Mouse (Mus musculus): Measurements from ENCODE around the gene Mob3b.

Mob3b gene

DNA sequence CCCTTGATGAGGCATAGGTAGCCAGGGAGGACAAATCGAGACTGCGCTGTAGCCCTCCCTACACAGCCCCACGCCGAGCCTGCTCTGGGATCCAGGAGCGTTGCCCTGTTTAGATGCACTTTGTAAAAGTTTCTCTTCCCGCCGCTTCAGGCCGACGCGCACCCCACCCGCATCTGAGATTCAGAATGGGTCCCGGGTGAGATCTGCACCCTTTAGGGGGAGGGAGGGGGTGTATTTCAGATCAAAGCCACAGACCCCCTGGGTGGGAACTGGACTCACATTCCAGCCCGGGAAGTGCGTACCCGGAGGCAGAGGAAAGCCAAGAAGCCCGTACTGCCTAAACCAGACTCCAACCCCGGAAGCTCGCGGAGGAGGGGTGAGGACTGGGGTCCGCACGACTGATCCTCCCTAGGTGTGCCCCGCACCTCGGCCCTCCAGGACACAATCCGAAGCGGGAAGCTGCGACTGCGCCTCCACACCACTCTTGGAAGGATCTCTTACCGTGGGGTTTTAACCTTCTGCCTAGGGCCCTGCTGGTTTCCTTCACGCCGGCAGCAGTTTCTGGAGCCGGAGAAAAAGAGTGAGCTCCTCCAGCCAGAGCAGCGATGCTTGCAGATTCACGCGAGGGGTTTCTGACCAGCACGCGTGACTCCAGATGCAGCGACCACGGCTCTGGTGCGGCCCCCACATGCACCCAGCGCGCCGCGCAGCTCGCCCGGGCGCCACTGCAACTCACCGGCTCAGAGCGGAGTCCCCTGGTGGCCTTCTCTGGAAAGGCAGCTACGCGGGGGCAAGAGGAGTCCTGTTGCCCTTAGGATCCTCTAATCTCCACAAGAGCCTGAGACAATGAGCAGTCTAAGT is at the start of gene Mob3b:
Gene Mob3b (minus strand): TSS at position 734 of the 861 bp plus-strand sequence.
- peak; percentile 56 for DNase-seq (ENCODE audit: low spot score)

GRCm38 (mm10) chr4:35204659-35205058 is 47.4 kb upstream of the Mob3b start:
- DNase-seq (ENCODE audit: low spot score), result no peak

DNA sequence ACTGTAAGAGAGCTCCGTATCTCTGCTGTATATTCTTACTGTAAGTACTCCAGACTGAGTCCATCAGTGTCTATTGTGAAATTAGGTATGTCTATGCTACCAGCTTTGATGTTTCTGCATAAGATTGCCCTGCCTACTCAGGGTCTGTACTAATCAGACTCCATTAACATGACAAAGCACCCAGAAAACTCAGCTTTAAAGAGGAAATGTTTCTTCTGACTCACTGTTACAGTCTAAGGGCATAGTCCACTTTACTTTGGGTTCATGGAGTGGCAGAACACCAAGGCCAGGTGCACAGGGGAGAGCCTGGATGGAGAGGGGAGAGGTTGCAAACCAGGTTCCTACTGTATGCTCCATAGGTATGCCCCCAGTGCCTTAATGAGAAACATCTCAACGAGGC is 46.4 kb upstream of the Mob3b start:
- no peak for DNase-seq (ENCODE audit: low spot score)

GRCm38 (mm10) chr4:35201700-35202099 is 44.4 kb upstream of the Mob3b start:
- no peak for DNase-seq (ENCODE audit: low spot score)

DNA sequence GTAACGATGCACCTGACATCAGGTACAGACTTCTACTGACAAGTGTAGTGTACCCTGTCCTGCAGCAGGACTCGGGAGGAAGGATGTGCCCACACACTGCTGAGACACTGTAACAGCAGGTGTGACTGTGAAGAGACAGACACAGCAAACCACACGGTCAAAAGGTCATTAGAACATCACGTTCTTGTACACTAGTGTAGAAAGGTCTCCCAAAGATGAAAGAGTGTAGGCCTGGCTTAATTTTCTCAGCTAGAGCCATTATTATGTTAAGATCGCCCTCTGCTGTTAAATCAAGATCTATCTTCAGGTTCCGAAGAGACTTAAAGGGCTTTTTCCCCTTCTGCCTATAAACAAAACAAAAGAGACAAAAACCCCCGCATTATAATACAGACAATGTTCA is 35.4 kb upstream of the Mob3b start:
- no peak for DNase-seq (ENCODE audit: low spot score)

- no peak for DNase-seq (ENCODE audit: low spot score)
Measured at GRCm38 (mm10) chr4:35189794-35190193, 32.5 kb upstream of the Mob3b start.

DNA sequence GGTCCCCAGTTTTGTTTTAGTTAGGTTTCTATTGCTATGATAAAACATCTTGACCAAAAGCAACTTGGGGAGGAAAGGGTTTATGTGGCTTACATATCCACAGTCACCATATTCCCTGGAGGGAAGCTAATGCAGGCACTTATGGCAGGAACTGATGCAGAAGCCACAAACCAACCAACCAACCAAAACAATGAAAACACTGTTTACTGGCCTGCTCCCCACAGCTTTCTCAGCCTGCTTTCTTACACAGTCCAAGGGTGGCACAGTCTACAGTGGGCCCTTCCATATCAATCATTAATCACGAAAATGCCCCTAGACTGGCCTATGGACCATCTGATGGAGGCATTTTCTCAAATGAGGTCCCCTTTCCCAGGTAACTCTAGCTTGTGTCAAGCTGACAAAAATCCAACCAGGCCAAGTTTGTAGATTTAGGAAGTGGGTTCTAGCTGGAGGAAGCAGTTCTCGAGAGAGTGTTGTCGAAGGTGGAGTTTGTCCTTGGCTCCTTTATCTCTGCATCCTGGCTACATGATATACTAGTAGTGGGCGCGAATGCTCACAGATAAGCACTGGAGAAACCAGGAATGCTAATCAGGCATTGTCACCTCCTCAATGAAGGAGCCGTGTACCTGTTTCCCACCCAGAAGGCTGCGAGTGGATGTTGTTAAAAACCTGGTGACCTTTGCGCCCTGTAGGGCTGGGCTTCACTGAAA is 30.5 kb upstream of the Mob3b start:
- DNase-seq (ENCODE audit: low spot score), result no peak

DNA sequence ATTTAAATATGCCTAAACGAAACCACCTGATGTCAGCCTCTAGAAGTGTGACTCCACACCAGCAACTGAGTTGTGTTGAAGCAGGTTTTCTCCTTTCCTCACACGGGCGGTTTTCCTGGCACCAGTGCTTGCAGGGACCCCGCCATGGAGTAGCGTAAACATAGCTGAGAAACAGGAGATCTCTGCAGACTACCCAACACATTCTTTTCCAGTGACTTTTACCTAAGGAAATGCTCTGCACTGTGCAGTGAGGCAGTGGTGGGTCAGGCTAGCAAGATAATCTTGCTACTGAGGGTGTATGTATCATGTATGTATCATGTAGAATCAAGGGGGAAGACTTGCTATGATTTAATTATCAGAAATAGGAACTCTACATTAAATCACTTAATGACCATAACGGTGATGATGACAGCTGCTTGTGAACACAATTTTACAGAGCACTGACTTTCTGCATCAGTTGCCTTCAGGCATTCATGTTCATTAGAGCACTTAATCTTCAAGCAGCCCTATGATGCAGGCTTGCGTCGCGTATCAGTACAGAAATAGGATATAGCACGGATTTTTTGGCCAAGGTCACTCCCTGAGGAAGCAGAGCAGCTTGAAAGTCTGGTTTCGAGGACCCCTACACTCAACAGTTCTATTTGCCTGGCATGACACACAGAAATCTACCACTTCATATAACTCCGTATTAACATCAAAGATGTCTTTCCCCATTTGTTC is 20.8 kb upstream of the Mob3b start:
- DNase-seq (ENCODE audit: low spot score), result no peak

DNA sequence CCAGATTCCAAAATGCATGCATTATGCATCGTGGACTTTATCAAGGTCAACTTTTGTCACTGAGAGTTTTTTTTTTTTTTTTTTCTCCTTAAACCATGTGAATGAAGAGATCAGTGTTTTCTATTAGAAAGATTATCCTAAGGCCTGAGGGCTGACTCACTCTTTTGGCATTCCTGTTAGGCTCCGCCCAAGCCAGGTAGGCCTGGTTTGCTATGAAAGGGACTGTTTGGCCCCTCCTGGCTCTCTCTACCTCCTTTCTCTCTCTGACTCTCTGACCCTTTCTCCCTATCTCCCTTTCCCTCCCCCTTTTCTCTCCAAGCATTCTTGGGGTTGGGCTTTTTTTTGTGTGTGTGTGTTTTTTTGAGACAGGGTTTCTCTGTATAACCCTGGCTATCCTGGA is 18.3 kb upstream of the Mob3b start:
- no peak for DNase-seq (ENCODE audit: low spot score)

GRCm38 (mm10) chr4:35173551-35173950 is 16.3 kb upstream of the Mob3b start:
- DNase-seq (ENCODE audit: low spot score), result no peak

GRCm38 (mm10) chr4:35172471-35172870 is 15.2 kb upstream of the Mob3b start:
- no peak for DNase-seq (ENCODE audit: low spot score)

DNA sequence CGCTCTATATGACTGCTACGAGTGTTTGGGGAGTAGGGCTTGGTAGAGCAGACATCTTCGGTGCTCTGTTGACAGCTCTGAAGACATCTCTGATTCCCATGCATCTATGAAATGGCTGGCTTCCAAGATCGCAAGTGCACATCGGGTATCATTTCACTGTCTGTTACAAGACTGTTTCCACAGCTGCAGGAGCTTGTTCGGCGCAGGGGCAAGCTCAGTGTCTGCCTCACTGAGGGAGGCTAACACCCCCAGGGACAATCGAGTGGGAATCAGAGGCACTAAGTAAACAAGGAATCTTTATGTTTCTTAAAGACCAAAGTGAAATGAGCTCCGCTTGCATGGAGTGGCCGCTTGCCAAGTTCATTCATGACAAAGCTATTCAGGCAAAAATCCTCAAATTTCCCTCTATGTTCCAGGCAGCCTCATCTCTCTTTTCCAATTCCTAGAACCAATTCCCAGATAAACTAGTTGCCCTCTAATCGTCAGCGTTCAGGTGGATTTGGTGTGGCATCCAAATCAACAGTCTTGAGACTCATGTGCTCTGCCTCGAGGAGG is 12.4 kb upstream of the Mob3b start:
- no peak for DNase-seq (ENCODE audit: low spot score)

DNA sequence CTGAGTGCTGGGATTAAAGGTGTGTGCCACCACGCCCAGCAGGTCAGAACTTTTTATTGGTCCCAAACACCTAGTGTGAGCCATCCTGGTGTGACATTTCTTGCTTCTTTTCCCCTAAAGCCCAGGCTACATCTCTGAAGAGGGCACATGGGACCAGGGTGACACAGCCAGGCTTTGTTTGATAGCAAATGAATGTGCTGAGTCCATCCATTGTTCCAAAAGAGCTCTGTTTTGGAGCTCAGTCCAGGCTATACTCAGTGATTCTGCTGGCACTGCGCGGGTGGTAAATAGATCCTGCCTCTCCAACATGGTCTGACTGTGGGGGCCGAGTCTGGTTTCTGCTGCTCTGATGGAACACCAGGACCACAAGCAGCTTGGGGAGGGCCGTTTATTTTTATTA is 10.6 kb upstream of the Mob3b start:
- no peak for DNase-seq (ENCODE audit: low spot score)

DNA sequence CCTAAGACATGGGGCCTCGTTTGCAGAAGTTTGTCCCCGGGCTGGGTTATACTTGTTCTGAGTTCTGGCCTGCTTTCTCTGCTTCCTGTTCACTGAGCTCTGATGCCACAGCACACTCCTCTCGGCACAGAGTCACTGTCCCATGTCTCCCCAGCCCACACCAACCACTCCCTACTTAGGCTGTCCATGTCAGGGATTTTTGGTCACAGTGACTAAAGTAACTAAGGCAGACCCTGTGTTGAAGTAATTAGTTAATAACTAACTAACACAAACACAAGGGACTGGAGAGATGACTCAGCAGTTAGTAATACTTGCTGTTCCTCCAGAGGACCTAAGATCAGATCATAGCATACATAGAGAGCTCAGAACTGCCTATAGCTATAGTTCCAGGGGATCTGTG is 8.7 kb upstream of the Mob3b start:
- no peak for DNase-seq (ENCODE audit: low spot score)

DNA sequence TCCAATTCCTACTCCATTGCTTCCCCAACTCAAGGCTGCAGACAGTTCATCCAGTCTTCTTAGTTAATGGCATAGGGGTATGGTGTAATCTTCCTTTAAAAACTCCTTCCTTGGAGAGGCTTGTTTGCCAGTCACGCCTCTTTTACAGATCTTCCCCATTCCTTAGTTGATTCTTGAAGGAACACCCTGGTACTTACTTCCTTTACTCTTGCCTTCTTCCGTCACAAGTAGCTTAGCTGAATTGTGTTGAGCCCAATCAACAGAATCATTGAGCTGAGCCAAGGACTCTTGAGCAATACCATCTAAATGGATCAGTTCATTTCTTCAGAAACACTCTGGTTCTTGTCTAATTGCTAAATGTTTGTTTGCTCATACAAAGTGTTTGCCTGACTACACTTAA is 8.0 kb upstream of the Mob3b start:
- no peak for DNase-seq (ENCODE audit: low spot score)

GRCm38 (mm10) chr4:35157815-35158214 is 531 bp upstream of the Mob3b start:
- DNase-seq (ENCODE audit: low spot score), result no peak

- DNase-seq (ENCODE audit: low spot score), result no peak
Measured at GRCm38 (mm10) chr4:35156149-35156611, 1.1 kb downstream of the Mob3b start.

DNA sequence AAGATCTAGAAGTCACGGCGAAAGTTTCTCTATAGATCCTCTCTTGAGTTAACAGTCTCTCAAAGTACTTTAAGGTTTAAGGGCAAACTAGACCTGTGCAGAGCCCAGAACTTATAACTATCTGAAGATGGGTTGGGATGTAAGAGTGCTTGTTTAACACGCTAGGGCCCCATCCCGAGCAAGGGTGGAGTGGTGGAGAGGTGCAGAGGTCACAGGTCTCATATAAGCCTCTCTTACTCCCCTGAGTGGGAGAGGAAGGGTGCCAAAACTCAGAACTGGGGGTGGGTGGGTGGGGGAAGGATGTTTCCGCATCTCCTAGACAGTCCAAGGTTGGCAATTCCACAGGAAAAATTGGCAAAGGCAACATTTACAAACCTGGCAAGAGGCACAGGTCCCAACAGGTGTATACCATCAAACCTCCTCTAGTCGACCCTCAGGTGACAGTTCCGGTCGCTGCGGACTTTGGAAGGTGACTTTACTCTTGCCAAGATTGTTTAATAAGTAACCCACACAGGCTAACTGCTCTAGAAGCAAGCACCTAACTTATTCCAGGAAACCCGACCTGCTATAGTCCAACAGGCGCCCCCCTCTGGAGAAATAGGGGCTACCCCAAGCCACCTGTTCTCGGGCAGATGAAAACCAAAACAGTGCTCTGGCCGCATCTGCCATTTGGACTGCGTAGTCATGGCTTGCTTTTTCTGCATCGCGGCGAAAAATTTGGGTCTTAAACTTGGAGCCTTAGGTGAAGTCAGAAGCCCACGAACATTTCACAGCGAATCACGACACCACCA is 2.0 kb downstream of the Mob3b start:
- DNase-seq (ENCODE audit: low spot score), result no peak

- DNase-seq (ENCODE audit: low spot score), result no peak
Measured at GRCm38 (mm10) chr4:35154051-35154450, 3.2 kb downstream of the Mob3b start.

- no peak for DNase-seq (ENCODE audit: low spot score)
Measured at GRCm38 (mm10) chr4:35151756-35152155, 5.5 kb downstream of the Mob3b start, which contains the start of gene Ifnk. TSS of gene Ifnk (plus strand) at chr4:35152056.

DNA sequence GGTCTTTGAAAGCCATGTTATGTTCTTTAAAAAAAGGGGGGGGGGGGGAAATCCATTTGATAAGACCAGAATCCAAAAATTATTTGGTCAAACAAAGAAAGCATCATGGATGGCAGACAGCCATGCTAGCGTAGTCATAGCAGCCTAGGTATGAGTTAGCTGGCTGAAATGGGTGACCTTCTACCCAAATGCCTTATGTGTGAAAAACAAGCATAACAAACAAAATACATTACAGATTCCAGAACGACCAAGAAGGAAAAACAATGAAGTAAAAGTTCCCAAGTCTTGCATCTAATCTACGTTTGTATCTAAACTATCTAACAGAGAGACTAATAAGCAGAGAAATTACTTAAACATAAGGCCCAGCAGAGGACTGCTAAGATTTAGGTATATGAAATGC is 6.6 kb downstream of the Mob3b start:
- DNase-seq (ENCODE audit: low spot score), result no peak

DNA sequence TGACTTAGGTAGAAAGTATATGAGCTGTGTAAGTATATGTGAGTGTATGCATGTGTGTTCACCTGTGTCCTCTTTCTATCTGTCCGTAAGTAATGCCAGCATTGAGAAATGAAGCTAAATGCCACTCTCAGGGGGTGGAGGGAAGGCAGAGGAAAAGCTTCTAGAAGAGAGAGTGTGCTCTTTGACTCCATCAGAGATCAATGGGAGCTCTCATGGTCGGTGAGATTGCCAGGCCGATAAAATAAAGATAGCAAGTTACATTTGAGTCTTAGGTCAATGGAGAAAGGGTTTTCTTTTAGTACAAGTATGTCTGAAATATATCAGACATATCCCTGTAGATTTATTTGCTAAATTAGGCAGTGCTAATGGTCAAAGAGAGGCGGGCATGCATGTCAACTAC is 9.0 kb downstream of the Mob3b start:
- DNase-seq (ENCODE audit: low spot score), result no peak

Measured in urinary bladder, postnatal 10 days (tissue).